Mouse (Mus musculus) MEL (cell line): ENCODE measurements around the gene Notch2. TPM values are rescaled to one million over a fixed set of nuclear protein-coding genes. Genes with fewer than 3 reads are reported as not detected.

Experiments used
- DNase-seq: peaks from one replicate; pipeline ENCODE4 v3.0.0; 2011; ENCODE audit warnings: low read depth, low spot score
- H3K27ac ChIP-seq: 2 replicates; pipeline ENCODE4 v1.5.1; 2012; ENCODE audit warnings: low read depth, mild to moderate bottlenecking, control low read depth, low read length, moderate library complexity; ENCODE audit not compliant: control insufficient read depth
- H3K27me3 ChIP-seq, 2 experiments: fragments of 150-350 bp in 1 of 2; sonication (generic) in 1 of 2; 2 replicates each; pipeline ENCODE4 v1.6.1; 2012; ENCODE audit warnings: low read length in 2 of 2, mild to moderate bottlenecking in 2 of 2, improper control_type of control experiment in 1 of 2, moderate library complexity in 1 of 2; ENCODE audit not compliant: insufficient read depth in 2 of 2, control insufficient read depth in 1 of 2
- H3K36me3 ChIP-seq, 2 experiments: 2 replicates each; pipeline ENCODE4 v1.6.1; 2012 to 2014; ENCODE audit warnings: low read length in 2 of 2, improper control_type of control experiment in 1 of 2, inconsistent platforms in 1 of 2, mild to moderate bottlenecking in 1 of 2; ENCODE audit not compliant: insufficient read depth in 2 of 2, control insufficient read depth in 1 of 2
- H3K4me1 ChIP-seq, 2 experiments: fragments of 150-350 bp in 1 of 2; sonication (generic) in 1 of 2; 2 replicates each; pipeline ENCODE4 v1.6.1; 2012; ENCODE audit warnings: low read length in 2 of 2, improper control_type of control experiment in 1 of 2, mild to moderate bottlenecking in 1 of 2; ENCODE audit not compliant: insufficient read depth in 2 of 2, control insufficient read depth in 1 of 2
- H3K4me3 ChIP-seq, 2 experiments: fragments of 150-350 bp in 1 of 2; sonication (generic) in 1 of 2; 2 replicates each; pipeline ENCODE4 v1.5.1; 2012; ENCODE audit warnings: low read depth in 2 of 2, low read length in 2 of 2, mild to moderate bottlenecking in 2 of 2, moderate library complexity in 2 of 2, control low read depth in 1 of 2, improper control_type of control experiment in 1 of 2; ENCODE audit not compliant: control insufficient read depth in 1 of 2, insufficient read depth in 1 of 2
- H3K79me2 ChIP-seq: 2 replicates; pipeline ENCODE4 v1.6.1; 2012; ENCODE audit warnings: mild to moderate bottlenecking, low read length, moderate library complexity; ENCODE audit not compliant: control insufficient read depth, poor library complexity, insufficient read depth
- H3K9ac ChIP-seq: 2 replicates; pipeline ENCODE4 v1.6.1; 2012; ENCODE audit warnings: low read depth, mild to moderate bottlenecking, control low read depth, low read length, moderate library complexity; ENCODE audit not compliant: control insufficient read depth, poor library complexity, severe bottlenecking
- H3K9me3 ChIP-seq: fragments of 150-350 bp; sonication (generic); replicated peaks from 2 replicates; pipeline ENCODE4 v1.6.1; 2012; ENCODE audit warnings: mild to moderate bottlenecking, low read length, improper control_type of control experiment, moderate library complexity; ENCODE audit not compliant: insufficient read depth
- BHLHE40 ChIP-seq: IDR thresholded peaks from 2 replicates; pipeline ENCODE4 v1.6.1; 2012; ENCODE audit warnings: low read depth, mild to moderate bottlenecking, inconsistent platforms, low read length, improper control_type of control experiment, borderline replicate concordance
- CHD2 ChIP-seq: IDR thresholded peaks from 2 replicates; pipeline ENCODE4 v1.6.1; 2011; ENCODE audit warnings: low read length, improper control_type of control experiment
- EP300 ChIP-seq, 2 experiments: IDR thresholded peaks; 2 replicates each; pipeline ENCODE4 v1.6.1; 2011; ENCODE audit warnings: improper control_type of control experiment in 2 of 2, low read length in 2 of 2, low read depth in 1 of 2, mild to moderate bottlenecking in 1 of 2
- ETS1 ChIP-seq: IDR thresholded peaks from 2 replicates; pipeline ENCODE4 v1.6.1; 2012; ENCODE audit warnings: low read depth, mild to moderate bottlenecking, inconsistent platforms, low read length, improper control_type of control experiment, moderate library complexity
- GABPA ChIP-seq: IDR thresholded peaks from 2 replicates; pipeline ENCODE4 v1.6.1; 2012; ENCODE audit warnings: low read depth, mild to moderate bottlenecking, inconsistent platforms, low read length, improper control_type of control experiment, moderate library complexity
- JUND ChIP-seq: IDR thresholded peaks from 2 replicates; pipeline ENCODE4 v1.6.1; 2011; ENCODE audit warnings: low read depth, mild to moderate bottlenecking, improper control_type of control experiment, low read length
- KAT2A ChIP-seq: conservative IDR thresholded peaks from 2 replicates; pipeline ENCODE4 v1.6.1; 2012; ENCODE audit warnings: low read depth, low read length, improper control_type of control experiment, inconsistent platforms
- MAX ChIP-seq: IDR thresholded peaks from 2 replicates; pipeline ENCODE4 v1.6.1; 2011; ENCODE audit warnings: low read length, improper control_type of control experiment
- MYB ChIP-seq: IDR thresholded peaks from 2 replicates; pipeline ENCODE4 v1.6.1; 2011; ENCODE audit warnings: mild to moderate bottlenecking, low read depth, low read length, improper control_type of control experiment
- NELFE ChIP-seq: IDR thresholded peaks from 2 replicates; pipeline ENCODE4 v1.6.1; 2011; ENCODE audit warnings: low read depth, low read length, improper control_type of control experiment
- NRF1 ChIP-seq: IDR thresholded peaks from 2 replicates; pipeline ENCODE4 v1.6.1; 2014; ENCODE audit warnings: low read depth, mild to moderate bottlenecking, inconsistent platforms, low read length, improper control_type of control experiment, moderate library complexity; ENCODE audit not compliant: poor library complexity, insufficient read depth, severe bottlenecking
- RCOR1 ChIP-seq: IDR thresholded peaks from 2 replicates; pipeline ENCODE4 v1.6.1; 2012; ENCODE audit warnings: low read depth, mild to moderate bottlenecking, inconsistent platforms, low read length, improper control_type of control experiment
- SMC3 ChIP-seq: IDR thresholded peaks from 2 replicates; pipeline ENCODE4 v1.6.1; 2011; ENCODE audit warnings: low read depth, low read length, improper control_type of control experiment
- TBP ChIP-seq: IDR thresholded peaks from 2 replicates; pipeline ENCODE4 v1.8.0; 2011; ENCODE audit warnings: low read depth, low read length, improper control_type of control experiment
- TCF12 ChIP-seq: IDR thresholded peaks from 2 replicates; pipeline ENCODE4 v1.6.1; 2014; ENCODE audit warnings: low read depth, mild to moderate bottlenecking, inconsistent platforms, low read length, improper control_type of control experiment, moderate library complexity
- USF1 ChIP-seq: IDR thresholded peaks from 2 replicates; pipeline ENCODE4 v1.6.1; 2014; ENCODE audit warnings: low read depth, mild to moderate bottlenecking, inconsistent platforms, low read length, improper control_type of control experiment, moderate library complexity
- ZC3H11A ChIP-seq: IDR thresholded peaks from 2 replicates; pipeline ENCODE4 v1.6.1; 2012; ENCODE audit warnings: low read depth, mild to moderate bottlenecking, inconsistent platforms, low read length, improper control_type of control experiment
- ZNF384 ChIP-seq: IDR thresholded peaks from 2 replicates; pipeline ENCODE4 v1.6.1; 2012; ENCODE audit warnings: low read depth, mild to moderate bottlenecking, inconsistent platforms, low read length, improper control_type of control experiment
- polyA plus RNA-seq, 2 experiments: library from polyadenylated mRNA; stranded (reverse) in 1 of 2; unstranded in 1 of 2; fragments of >175 nt in 1 of 2; fragments of >200 nt in 1 of 2; gene quantifications; 2 replicates each; pipeline versions ENCODE4 v1.2.1 to v1.2.4; 2012; ENCODE audit warnings: low replicate concordance in 2 of 2, low read depth in 1 of 2; ENCODE audit not compliant: insufficient read length in 2 of 2, insufficient read depth in 1 of 2, missing spikeins in 1 of 2
- total RNA-seq: library from RNA; depleted of rRNA; stranded (reverse); fragments of 300-350 nt; gene quantifications from 2 replicates; pipeline ENCODE4 v1.2.3, GENCODE M21; 2012

The Notch2 gene
- total and polyA plus RNA-seq, 3 experiments, result 16.2 to 36.6 (median 16.6) TPM

GRCm38 (mm10) chr3:97988756-97989155, 24.6 kb upstream of the Notch2 start:
- Histone ChIP-seq H3K4me3 (no peak overlapping the region), H3K27ac (no peak overlapping the region), H3K9ac (no peak overlapping the region), H3K79me2 (no peaks in the 10 kb centered on the region), H3K4me1 (peaks cover 4 to 15% of the 10 kb centered on the region in 2 experiments), H3K9me3 (no peaks in the 10 kb centered on the region), H3K36me3 (peaks cover 0 to 15% of the 10 kb centered on the region in 2 experiments; a peak in 2 of 4 replicates), H3K27me3 (no peaks in the 10 kb centered on the region)
- TF ChIP-seq EP300 (IDR thresholded peaks at IDR 0.05; ENCODE audit: low read depth in 1 of 2, low read length in 2 of 2), result no peak
- TF ChIP-seq MAX, result no peak
- no peak for TF ChIP-seq TBP
- TF ChIP-seq BHLHE40, result no peak
- no peak for TF ChIP-seq JUND
- no peak for TF ChIP-seq NELFE
- TF ChIP-seq CHD2, result no peak
- no peak for TF ChIP-seq TCF12
- DNase-seq, result no peak

DNA sequence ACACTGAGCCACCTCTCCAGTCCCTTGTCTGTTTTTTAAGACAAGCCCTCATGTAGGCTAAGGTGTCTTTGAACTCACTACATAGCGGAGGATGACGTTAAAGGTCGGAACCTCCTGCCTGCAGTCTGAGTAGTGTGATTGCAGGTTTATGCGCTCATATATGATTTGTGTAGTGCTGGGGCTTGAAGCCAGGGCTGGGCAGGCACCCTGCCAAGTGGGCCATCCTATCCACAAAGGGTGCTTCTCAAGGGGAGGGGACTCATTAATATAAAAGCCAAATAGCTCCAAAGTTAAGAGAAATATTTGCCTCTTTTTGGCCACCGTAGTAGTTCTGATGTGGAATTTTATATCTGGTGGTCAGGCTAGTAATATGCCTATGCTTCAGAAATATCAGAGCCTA, 22.8 kb upstream of the Notch2 start:
- Histone ChIP-seq H3K36me3 (peaks cover 0 to 25% of the 10 kb centered on the region in 2 experiments; a peak in 2 of 4 replicates), H3K4me3 (no peak overlapping the region)
- DNase-seq, result no peak

GRCm38 (mm10) chr3:97992289-97992688, 21.0 kb upstream of the Notch2 start:
- TF ChIP-seq GABPA (no peak), ETS1 (peak; percentile 40; the same call in 1 of the 2 replicates), USF1 (peak; percentile 40; the same call in 1 of the 2 replicates), ZNF384 (peak; percentile 86)
- DNase-seq, result no peak
- Histone ChIP-seq H3K4me1 (peaks cover 7 to 23% of the 10 kb centered on the region in 2 experiments), H3K27ac (no peak overlapping the region), H3K36me3 (peaks cover 0 to 27% of the 10 kb centered on the region in 2 experiments; a peak in 2 of 4 replicates), H3K9me3 (no peaks in the 10 kb centered on the region), H3K79me2 (no peaks in the 10 kb centered on the region), H3K9ac (no peak overlapping the region), H3K4me3 (no peak overlapping the region), H3K27me3 (no peaks in the 10 kb centered on the region)

More for the DNA sequence above, 22.8 kb upstream of the Notch2 start:
- Histone ChIP-seq H3K9ac (no peak overlapping the region), H3K27me3 (no peaks in the 10 kb centered on the region), H3K27ac (no peak overlapping the region), H3K4me1 (peaks cover 7 to 22% of the 10 kb centered on the region in 2 experiments), H3K9me3 (no peaks in the 10 kb centered on the region), H3K79me2 (no peaks in the 10 kb centered on the region)
- TF ChIP-seq TBP (no peak), NRF1 (no peak), TCF12 (no peak), RCOR1 (no peak), KAT2A (no peak), ETS1 (no peak), MYB (no peak), ZC3H11A (no peak), SMC3 (no peak)
